Mouse (Mus musculus) pancreas, adult 10 weeks (tissue): ENCODE results near the gene Nlgn3. TPM values are rescaled to one million over a fixed set of nuclear protein-coding genes. Genes with fewer than 3 reads are reported as not detected.

Experiments used
- polyA plus RNA-seq: library from polyadenylated mRNA; stranded (reverse); fragments of 350-450 nt; fragmentation: Illumina TruSeq; extraction: RNeasy Lipid Tissue Mini Kit (QIAGEN cat#74804); gene quantifications from one replicate; pipeline ENCODE4 v1.2.3, GENCODE M21; 2015; ENCODE audit warnings: low read depth, low replicate concordance; ENCODE audit not compliant: insufficient read depth

The Nlgn3 gene
- polyA plus RNA-seq: 0.11 TPM

GRCm38 (mm10) chrX:101299055-101299454 lies at the start of gene Nlgn3:
TSS of gene Nlgn3 (plus strand) at chrX:101299168.

GRCm38 (mm10) chrX:101253952-101254729 lies 44.8 kb upstream of the Nlgn3 start, which contains the start of gene Foxo4:
TSS of gene Foxo4 (plus strand) at chrX:101254528.

GRCm38 (mm10) chrX:101263892-101264291 lies 35.1 kb upstream of the Nlgn3 start, which contains the start of gene Gm614:
TSS of gene Gm614 (minus strand) at chrX:101263992.

GRCm38 (mm10) chrX:101268025-101268754 lies 30.8 kb upstream of the Nlgn3 start, which contains the start of gene Il2rg:
TSS of gene Il2rg (minus strand) at chrX:101268255.

GRCm38 (mm10) chrX:101268755-101269124 lies 30.2 kb upstream of the Nlgn3 start, which contains the start of gene Gm20489:
TSS of gene Gm20489 (minus strand) at chrX:101269023.

GRCm38 (mm10) chrX:101273875-101274738 lies 24.9 kb upstream of the Nlgn3 start, which contains the start of gene Med12:
TSS of gene Med12 (plus strand) at chrX:101274030.

Other genes with a start within 250 kb of the Nlgn3 start
- not detected for gene Tex11, start 239.5 kb upstream of the Nlgn3 start, polyA plus RNA-seq
- 4.0 TPM for gene Slc7a3, start 213.1 kb upstream of the Nlgn3 start, polyA plus RNA-seq
- gene Snx12, start 76.6 kb upstream of the Nlgn3 start, polyA plus RNA-seq: 6.3 TPM
- gene Foxo4, start 44.6 kb upstream of the Nlgn3 start, polyA plus RNA-seq: 6.7 TPM
- gene Gm614, start 35.2 kb upstream of the Nlgn3 start, polyA plus RNA-seq: not detected
- 4.7 TPM for gene Il2rg, start 30.9 kb upstream of the Nlgn3 start, polyA plus RNA-seq
- not detected for gene Gm20489, start 30.1 kb upstream of the Nlgn3 start, polyA plus RNA-seq
- gene Med12, start 25.1 kb upstream of the Nlgn3 start, polyA plus RNA-seq: 35.1 TPM
- gene Gjb1, start 77.2 kb downstream of the Nlgn3 start, polyA plus RNA-seq: 25.7 TPM
- 7.9 TPM for gene Zmym3, start 121.7 kb downstream of the Nlgn3 start, polyA plus RNA-seq
- 38.0 TPM for gene Nono, start 130.2 kb downstream of the Nlgn3 start, polyA plus RNA-seq
- gene Itgb1bp2, start 149.9 kb downstream of the Nlgn3 start, polyA plus RNA-seq: 1.0 TPM
- gene Taf1, start 233.6 kb downstream of the Nlgn3 start, polyA plus RNA-seq: 13.7 TPM